Comparison of ENCODE assay signal across 7 mouse cellular contexts in genomic region chr13:43364985-43365824, GRCm38 (mm10). TPM values are rescaled to one million over a fixed set of nuclear protein-coding genes. Genes with fewer than 3 reads are reported as not detected.
A peak's percentile ranks its signal among the peaks of the same experiment; 100 is the strongest.
DNase-seq lines count a peak whose midpoint lies in the region; ATAC-seq lines count a peak whose summit lies in the region.

Gene Sirt5 (plus strand): TSS chr13:43365496.

- H3K36me3 ChIP-seq in intestine, embryonic 15.5 days: no peaks in the 10 kb centered on the region
- no peaks in the 10 kb centered on the region for H3K36me3 ChIP-seq in midbrain, embryonic 10.5 days

- peak within 1 kb of the TSS; percentile 68 for H3K9ac ChIP-seq in intestine, embryonic 15.5 days

- peak within 1 kb of the TSS; percentile 66 for H3K4me3 ChIP-seq in intestine, embryonic 15.5 days (replicated peaks)
- peak within 1 kb of the TSS; percentile 69 for H3K4me3 ChIP-seq in midbrain, embryonic 10.5 days

- H3K9me3 ChIP-seq in intestine, embryonic 15.5 days: no peaks in the 10 kb centered on the region
- H3K9me3 ChIP-seq in midbrain, embryonic 10.5 days (replicated peaks): no peaks in the 10 kb centered on the region

- ATAC-seq in intestine, embryonic 15.5 days: peak; percentile 97

- H3K4me2 ChIP-seq in intestine, embryonic 15.5 days (replicated peaks): peak within 1 kb of the TSS; percentile 85

- WGBS in intestine, embryonic 15.5 days: 15% methylated on average over 42 of the region's 42 CpGs
- 15% methylated on average over 42 of the region's 42 CpGs for WGBS in midbrain, embryonic 10.5 days

- no peaks in the 10 kb centered on the region for H3K27me3 ChIP-seq in intestine, embryonic 15.5 days (replicated peaks)
- H3K27me3 ChIP-seq in midbrain, embryonic 10.5 days (ENCODE audit: low read depth, poor library complexity, severe bottlenecking): no peaks in the 10 kb centered on the region

- peak within 1 kb of the TSS; percentile 48; the same call in 1 of the 2 replicates for H3K27ac ChIP-seq in intestine, embryonic 15.5 days
- peak within 1 kb of the TSS; percentile 91 for H3K27ac ChIP-seq in midbrain, embryonic 10.5 days (replicated peaks)

- peak; percentile 93 to 98 for DNase-seq in adrenal gland, adult (ENCODE audit: inconsistent age in 2 of 2, low spot score in 1 of 2)
- peak; percentile 94 for DNase-seq in embryo, embryonic 10.5 days (ENCODE audit: low spot score)
- DNase-seq in gastrocnemius, postnatal 25 days: peak; percentile 86
- DNase-seq in left cerebral cortex, postnatal 25 days (ENCODE audit: low spot score in 2 of 2): peak; percentile 83 to 84
- peak; percentile 94 for DNase-seq in midbrain, embryonic 10.5 days (ENCODE audit: low spot score)
- peak; percentile 84 for DNase-seq in right cerebral cortex, postnatal 4 days

- H3K4me1 ChIP-seq in intestine, embryonic 15.5 days (replicated peaks): 0 out of 2 replicates have a peak, but pooled peaks cover 5% of the 10 kb centered on the region
- peaks cover 19% of the 10 kb centered on the region for H3K4me1 ChIP-seq in midbrain, embryonic 10.5 days

- intact Hi-C loops in left cerebral cortex, postnatal 25 days (cut with DNase I): no loop called here

RNA-seq across cellular contexts. Expression of gene Sirt5, which starts in this region (rescaled TPM):
- 10 to 100 TPM; 16.3 to 21.4 TPM for total RNA-seq in gastrocnemius, postnatal 25 days (2021)
- 15.8 and 18.2 TPM in 2 replicates for polyA plus RNA-seq in intestine, embryonic 15.5 days (2015; fragmentation: Nextera tagmentation; extraction: Ambion mirVana)
- 10 to 100 TPM; 16.4 to 16.5 TPM for total RNA-seq in left cerebral cortex, postnatal 25 days (2021)
- polyA plus RNA-seq in midbrain, embryonic 10.5 days (2016; fragmentation: Nextera tagmentation; extraction: Ambion mirVana): 21.0 and 26.2 TPM in 2 replicates

Comparison
In these comparisons a context has a peak if more than half of its experiments do, and no peak if none do; other contexts are left out.
1. Peak in every context shown above with its lines: DNase-seq, ATAC-seq, H3K4me3 ChIP-seq and H3K27ac ChIP-seq.